Mouse (Mus musculus) heart, postnatal 0 days (tissue): ENCODE measurements around the gene Speer2. TPM values are rescaled to one million over a fixed set of nuclear protein-coding genes. Genes with fewer than 3 reads are reported as not detected.

Experiments
- ATAC-seq: fragments of 200-750 bp; cut with Nextera tagmentation; 2 replicates; pipeline ENCODE4 v1.8.0; 2017; ENCODE audit warnings: low read depth, moderate number of reproducible peaks, moderate library complexity; ENCODE audit not compliant: insufficient read depth
- DNase-seq: peaks from one replicate; pipeline ENCODE4 v3.0.0-alpha.2; 2016; ENCODE audit warnings: low spot score
- H3K27ac ChIP-seq: fragments of 300-500 bp; sonication (generic); 2 replicates; pipeline ENCODE4 v1.5.1; 2014; ENCODE audit warnings: low read depth, mild to moderate bottlenecking
- H3K27me3 ChIP-seq: fragments of 300-500 bp; sonication (generic); 2 replicates; pipeline ENCODE4 v1.6.1; 2014; ENCODE audit warnings: low read length, mixed read lengths; ENCODE audit not compliant: control insufficient read depth, insufficient read depth
- H3K36me3 ChIP-seq: fragments of 300-500 bp; sonication (generic); replicated peaks from 2 replicates; pipeline ENCODE4 v1.6.1; 2014; ENCODE audit warnings: low read length, mixed read lengths; ENCODE audit not compliant: control insufficient read depth, insufficient read depth
- H3K4me1 ChIP-seq: fragments of 300-500 bp; sonication (generic); 2 replicates; pipeline ENCODE4 v1.6.1; 2014; ENCODE audit warnings: antibody characterized with exemption; ENCODE audit not compliant: control insufficient read depth, insufficient read depth
- H3K4me2 ChIP-seq: fragments of 300-500 bp; sonication (generic); 2 replicates; pipeline ENCODE4 v1.6.1; 2014; ENCODE audit warnings: low read depth, mild to moderate bottlenecking, low read length, moderate library complexity
- H3K4me3 ChIP-seq: fragments of 300-500 bp; sonication (generic); 2 replicates; pipeline ENCODE4 v1.5.1; 2014; ENCODE audit warnings: low read depth, low read length
- H3K9ac ChIP-seq: fragments of 300-500 bp; sonication (generic); replicated peaks from 2 replicates; pipeline ENCODE4 v1.6.1; 2014; ENCODE audit warnings: low read depth, low read length, mixed read lengths
- H3K9me3 ChIP-seq: fragments of 300-500 bp; sonication (generic); replicated peaks from 2 replicates; pipeline ENCODE4 v1.6.1; 2016; ENCODE audit warnings: low read length; ENCODE audit not compliant: control insufficient read depth
- CTCF ChIP-seq: IDR thresholded peaks from 2 replicates; pipeline ENCODE4 v1.5.1; 2016; ENCODE audit warnings: antibody characterized with exemption, control low read depth, low read depth
- EP300 ChIP-seq: IDR thresholded peaks from 2 replicates; pipeline ENCODE4 v1.6.1; 2016; ENCODE audit warnings: antibody characterized with exemption, low read depth
- WGBS: fragments of 180-500 bp; shearing (Covaris S2); extraction: QIAGEN DNeasy Blood & Tissue Kit; methylation state at CpG from one replicate; pipeline ENCODE4 v1.1.7; 2014; 5-methylcytosine and 5-hydroxymethylcytosine counted together
- polyA plus RNA-seq: library from polyadenylated mRNA; unstranded; fragments of >200 nt; fragmentation: Nextera tagmentation; extraction: Ambion mirVana; gene quantifications from 2 replicates; pipeline ENCODE4 v1.2.1, GENCODE M21; 2015
- total RNA-seq: library from RNA; depleted of rRNA; stranded (reverse); fragments of >200 nt; gene quantifications from 2 replicates; pipeline ENCODE4 v1.2.3, GENCODE M21; 2014; ENCODE audit warnings: low replicate concordance; rRNA removed

Speer2 gene
- not detected in 2 replicates for total RNA-seq
- not detected in 2 replicates for polyA plus RNA-seq

GRCm38 (mm10) chr16:69863644-69864043, at the start of gene Speer2:
TSS of gene Speer2 (minus strand) at chr16:69863744.
- Histone ChIP-seq H3K9me3 (no peaks in the 10 kb centered on the region), H3K27ac (no peak within 1 kb of the TSS), H3K4me1 (no peaks in the 10 kb centered on the region), H3K4me2 (no peak within 1 kb of the TSS), H3K4me3 (no peak within 1 kb of the TSS), H3K9ac (no peak within 1 kb of the TSS), H3K27me3 (no peaks in the 10 kb centered on the region), H3K36me3 (no peaks in the 10 kb centered on the region)
- TF ChIP-seq EP300, result no peak
- TF ChIP-seq CTCF, result no peak
- ATAC-seq, result no peak
- DNase-seq, result no peak
- 83% methylated on average over 4 of the region's 4 CpGs for WGBS

- ATAC-seq, result no peak
- no peak overlapping the region for H3K27ac ChIP-seq
- no peak for DNase-seq
- no peaks in the 10 kb centered on the region for H3K4me1 ChIP-seq
- H3K9ac ChIP-seq, result no peak overlapping the region
- no peaks in the 10 kb centered on the region for H3K9me3 ChIP-seq
- H3K4me3 ChIP-seq, result no peak overlapping the region
- no peaks in the 10 kb centered on the region for H3K27me3 ChIP-seq
- TF ChIP-seq CTCF, result no peak
- no peak for TF ChIP-seq EP300
- no peak overlapping the region for H3K4me2 ChIP-seq
- H3K36me3 ChIP-seq, result no peaks in the 10 kb centered on the region
Observed at GRCm38 (mm10) chr16:69904303-69904702, 40.8 kb upstream of the Speer2 start.

GRCm38 (mm10) chr16:69880712-69881111, 17.2 kb upstream of the Speer2 start:
- H3K9ac ChIP-seq, result no peak overlapping the region
- no peak for DNase-seq
- no peaks in the 10 kb centered on the region for H3K9me3 ChIP-seq
- no peak for TF ChIP-seq CTCF
- TF ChIP-seq EP300, result no peak
- no peaks in the 10 kb centered on the region for H3K4me1 ChIP-seq
- no peak for ATAC-seq
- no peaks in the 10 kb centered on the region for H3K27me3 ChIP-seq
- H3K4me3 ChIP-seq, result no peak overlapping the region
- H3K4me2 ChIP-seq, result no peak overlapping the region
- H3K36me3 ChIP-seq, result no peaks in the 10 kb centered on the region
- H3K27ac ChIP-seq, result no peak overlapping the region

GRCm38 (mm10) chr16:69836628-69837027, 26.9 kb downstream of the Speer2 start:
- 51% methylated on average over 2 of the region's 2 CpGs for WGBS

GRCm38 (mm10) chr16:69813652-69814051, 49.9 kb downstream of the Speer2 start:
- 68% methylated on average over 5 of the region's 5 CpGs for WGBS
- H3K27ac ChIP-seq, result no peak overlapping the region
- no peak overlapping the region for H3K4me2 ChIP-seq
- H3K4me1 ChIP-seq, result no peaks in the 10 kb centered on the region
- no peaks in the 10 kb centered on the region for H3K27me3 ChIP-seq
- TF ChIP-seq EP300 (no peak), CTCF (no peak)
- no peak for DNase-seq
- ATAC-seq, result no peak
- no peak overlapping the region for H3K4me3 ChIP-seq
- no peaks in the 10 kb centered on the region for H3K36me3 ChIP-seq
- H3K9ac ChIP-seq, result no peak overlapping the region
- no peaks in the 10 kb centered on the region for H3K9me3 ChIP-seq

More at GRCm38 (mm10) chr16:69836628-69837027, 26.9 kb downstream of the Speer2 start:
- no peak overlapping the region for H3K4me2 ChIP-seq
- no peaks in the 10 kb centered on the region for H3K9me3 ChIP-seq
- ATAC-seq, result no peak
- H3K4me3 ChIP-seq, result no peak overlapping the region
- H3K36me3 ChIP-seq, result no peaks in the 10 kb centered on the region
- no peak overlapping the region for H3K9ac ChIP-seq
- TF ChIP-seq CTCF, result no peak
- no peak for TF ChIP-seq EP300
- no peaks in the 10 kb centered on the region for H3K4me1 ChIP-seq
- no peak overlapping the region for H3K27ac ChIP-seq
- no peaks in the 10 kb centered on the region for H3K27me3 ChIP-seq
- DNase-seq, result no peak
